Mouse (Mus musculus): Measurements from ENCODE around the gene Pole4. TPM values are rescaled to one million over a fixed set of nuclear protein-coding genes. Genes with fewer than 3 reads are reported as not detected.

Pole4 gene
- polyA plus RNA-seq, 1 experiment = 62.9 TPM

DNA sequence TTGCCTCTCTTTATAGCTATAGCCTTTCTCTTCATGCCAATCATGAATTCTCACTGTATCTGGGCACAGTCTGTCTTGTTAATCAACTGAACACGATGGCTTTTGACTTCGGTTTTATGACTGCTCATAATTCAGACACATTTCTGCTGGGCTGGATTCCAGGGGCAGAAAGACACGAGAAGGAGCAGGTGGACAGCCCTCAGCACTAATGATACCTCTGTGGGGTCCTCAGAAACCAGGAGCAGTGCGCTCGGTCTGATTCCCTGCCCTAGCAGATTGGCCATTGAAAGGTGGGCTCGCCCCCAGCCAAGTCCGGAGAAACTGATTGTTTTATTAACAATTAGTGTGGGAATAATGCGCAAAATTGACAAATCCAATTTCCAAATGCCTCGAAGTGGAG is 101.9 kb downstream of the Pole4 start:
- peaks cover 7% of the 10 kb centered on the region for H3K27me3 ChIP-seq (replicated peaks)
- 0 out of 2 replicates have a peak, but pooled peaks cover 3% of the 10 kb centered on the region for H3K9me3 ChIP-seq
- H3K36me3 ChIP-seq (replicated peaks; ENCODE audit: low read length) = no peaks in the 10 kb centered on the region
- no peak overlapping the region for H3K4me3 ChIP-seq (replicated peaks)
- TF ChIP-seq GATA1 (IDR thresholded peaks at IDR 0.05; ENCODE audit: borderline replicate concordance, low read length) = no peak
- no peak for TF ChIP-seq FLI1 (IDR thresholded peaks at IDR 0.05; ENCODE audit: low read length)
- H3K4me1 ChIP-seq = no peaks in the 10 kb centered on the region

DNA sequence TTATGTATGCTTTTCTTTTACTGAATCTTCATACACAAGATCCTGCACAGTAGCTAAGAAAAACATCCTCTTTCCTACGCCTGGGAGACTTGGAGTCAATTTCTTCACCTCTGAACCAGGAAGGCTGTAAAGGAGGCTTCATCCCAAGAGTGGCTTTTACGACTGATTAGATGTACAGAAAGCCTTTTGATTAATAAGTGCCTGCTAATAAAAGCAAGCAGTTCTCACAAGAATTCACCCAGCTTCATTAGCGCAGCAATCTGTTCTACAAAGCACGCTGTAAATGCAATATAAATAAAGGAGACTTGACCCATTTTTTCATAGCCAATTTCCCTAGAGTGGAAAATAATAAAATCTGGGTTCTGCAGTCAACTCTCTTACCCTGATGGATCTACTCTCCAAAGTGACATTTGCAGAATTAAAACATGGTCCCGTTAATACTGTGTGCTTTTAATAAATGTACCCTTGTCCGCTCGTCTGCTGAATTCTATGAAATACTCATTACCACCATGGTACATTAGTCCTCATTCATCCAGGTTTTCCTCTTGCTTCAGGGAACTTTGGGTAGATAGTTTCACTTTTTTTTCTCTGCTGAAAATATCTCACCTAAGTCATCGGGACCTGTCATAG is 109.6 kb downstream of the Pole4 start:
- Histone ChIP-seq H3K36me3 (replicated peaks; ENCODE audit: low read length) (no peaks in the 10 kb centered on the region), H3K9me3 (peaks cover 19% of the 10 kb centered on the region)
- TF ChIP-seq FLI1 (IDR thresholded peaks at IDR 0.05; ENCODE audit: low read length) (no peak), GATA1 (IDR thresholded peaks at IDR 0.05; ENCODE audit: borderline replicate concordance, low read length) (no peak)

DNA sequence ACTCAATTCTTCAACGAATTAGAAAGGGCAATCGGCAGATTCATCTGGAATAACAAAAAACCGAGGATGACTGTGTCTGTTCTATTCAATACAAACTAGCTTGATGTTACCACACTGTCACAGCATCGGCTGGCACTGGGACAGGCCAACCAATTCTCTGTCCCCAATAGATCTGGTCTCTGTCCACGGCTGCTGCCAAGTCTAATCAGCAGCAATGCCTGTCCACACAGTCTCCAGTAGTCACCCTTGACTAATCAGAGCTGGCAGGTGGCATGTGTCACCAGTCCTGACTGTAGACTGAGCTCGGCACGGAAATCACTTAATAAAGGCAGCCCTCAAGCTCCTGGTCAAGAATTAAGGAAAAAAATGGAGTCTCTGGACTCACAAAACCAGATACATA is 115.8 kb downstream of the Pole4 start:
- Histone ChIP-seq H3K9me3 (peaks cover 12% of the 10 kb centered on the region), H3K27me3 (replicated peaks) (no peaks in the 10 kb centered on the region), H3K36me3 (replicated peaks; ENCODE audit: low read length) (no peaks in the 10 kb centered on the region), H3K4me3 (replicated peaks) (no peak overlapping the region), H3K4me1 (peaks cover 6% of the 10 kb centered on the region)
- TF ChIP-seq GATA1 (IDR thresholded peaks at IDR 0.05; ENCODE audit: borderline replicate concordance, low read length) (no peak), FLI1 (IDR thresholded peaks at IDR 0.05; ENCODE audit: low read length) (no peak)

More for the DNA sequence above, 109.6 kb downstream of the Pole4 start:
- Histone ChIP-seq H3K27me3 (replicated peaks) (peaks cover 6% of the 10 kb centered on the region), H3K4me1 (no peaks in the 10 kb centered on the region), H3K4me3 (replicated peaks) (no peak overlapping the region)

DNA sequence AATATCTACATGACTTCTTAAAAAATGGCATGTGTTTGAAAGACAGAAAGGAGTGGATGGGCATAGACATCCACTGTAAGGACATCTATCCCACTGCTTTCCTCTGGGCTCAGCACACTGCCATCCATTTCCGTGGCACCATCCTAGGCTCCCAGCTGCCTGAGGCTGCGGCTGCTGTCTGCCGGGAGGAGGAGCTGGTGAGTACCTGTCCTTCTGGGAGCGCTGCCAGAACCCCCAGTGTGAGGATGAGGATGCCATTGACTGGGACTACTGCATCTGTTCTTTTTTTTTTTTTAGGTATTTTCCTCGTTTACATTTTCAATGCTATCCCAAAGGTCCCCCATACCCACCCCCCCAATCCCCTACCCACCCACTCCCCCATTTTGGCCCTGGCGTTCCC is 119.8 kb downstream of the Pole4 start:
- TF ChIP-seq FLI1 (IDR thresholded peaks at IDR 0.05; ENCODE audit: low read length) (no peak), GATA1 (IDR thresholded peaks at IDR 0.05; ENCODE audit: borderline replicate concordance, low read length) (no peak)
- peaks cover 13% of the 10 kb centered on the region for H3K9me3 ChIP-seq
- no peaks in the 10 kb centered on the region for H3K27me3 ChIP-seq (replicated peaks)
- no peaks in the 10 kb centered on the region for H3K36me3 ChIP-seq (replicated peaks; ENCODE audit: low read length)
- H3K4me3 ChIP-seq (replicated peaks) = no peak overlapping the region
- peaks cover 6% of the 10 kb centered on the region for H3K4me1 ChIP-seq

DNA sequence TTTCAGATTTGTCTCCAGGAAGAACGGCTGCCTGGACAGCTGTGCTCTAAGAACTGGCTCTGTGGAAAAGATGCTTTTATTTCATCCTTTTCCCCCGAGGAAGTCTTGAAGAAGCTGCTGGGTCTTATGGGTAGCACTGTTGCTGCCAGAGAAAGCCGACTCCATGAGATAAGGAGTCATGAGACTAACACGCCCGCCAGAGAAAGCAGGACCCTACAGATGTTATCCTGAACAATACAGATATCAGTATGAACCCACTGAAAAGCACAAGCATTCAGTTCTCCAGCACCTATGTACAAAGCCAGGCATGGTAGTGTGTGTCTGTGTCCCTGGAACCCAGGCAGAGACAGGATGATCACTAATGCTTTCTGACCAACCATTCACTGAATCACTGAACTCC is 129.7 kb downstream of the Pole4 start:
- Histone ChIP-seq H3K4me3 (replicated peaks) (no peak overlapping the region), H3K36me3 (replicated peaks; ENCODE audit: low read length) (no peaks in the 10 kb centered on the region), H3K9me3 (0 out of 2 replicates have a peak, but pooled peaks cover under 1% of the 10 kb centered on the region), H3K27me3 (replicated peaks) (no peaks in the 10 kb centered on the region), H3K4me1 (no peaks in the 10 kb centered on the region)
- TF ChIP-seq GATA1 (IDR thresholded peaks at IDR 0.05; ENCODE audit: borderline replicate concordance, low read length) (no peak), FLI1 (IDR thresholded peaks at IDR 0.05; ENCODE audit: low read length) (no peak)

Other genes with a start within 250 kb of the Pole4 start
- 7.6 and 8.6 TPM in 2 replicates for gene Hk2, start 69.1 kb upstream of the Pole4 start, polyA plus RNA-seq (2012; ENCODE audit: insufficient read depth, low replicate concordance)
- gene Sema4f, start 234.4 kb upstream of the Pole4 start, polyA plus RNA-seq (2012; ENCODE audit: insufficient read depth, low replicate concordance) = not detected in 2 replicates
- gene M1ap, start 241.5 kb upstream of the Pole4 start, polyA plus RNA-seq (2012; ENCODE audit: insufficient read depth, low replicate concordance) = 3.6 and 5.2 TPM in 2 replicates